Mouse (Mus musculus) cerebellum, adult 11 months (tissue): ENCODE measurements around the gene Kcnma1.

Experiments used
- DNase-seq: peaks from one replicate; pipeline ENCODE4 v3.0.0; 2022

Kcnma1 gene

GRCm38 (mm10) chr14:23666420-23666819 is 347.9 kb downstream of the Kcnma1 start:
- DNase-seq: no peak

- no peak for DNase-seq
These were observed 362.6 kb downstream of the Kcnma1 start for GRCm38 (mm10) chr14:23651682-23652081.

- DNase-seq: no peak
These were observed 364.2 kb downstream of the Kcnma1 start for GRCm38 (mm10) chr14:23650126-23650525.

- no peak for DNase-seq
These were observed 368.8 kb downstream of the Kcnma1 start for GRCm38 (mm10) chr14:23645361-23646063.

- DNase-seq: no peak
These were observed 371.1 kb downstream of the Kcnma1 start for GRCm38 (mm10) chr14:23643162-23643561.

GRCm38 (mm10) chr14:23640665-23641064 is 373.6 kb downstream of the Kcnma1 start:
- DNase-seq: no peak

- no peak for DNase-seq
These were observed 376.1 kb downstream of the Kcnma1 start for GRCm38 (mm10) chr14:23638078-23638695.

GRCm38 (mm10) chr14:23635903-23636302 is 378.4 kb downstream of the Kcnma1 start:
- DNase-seq: no peak

- DNase-seq: no peak
These were observed 381.2 kb downstream of the Kcnma1 start for GRCm38 (mm10) chr14:23633011-23633595.

- no peak for DNase-seq
These were observed 387.4 kb downstream of the Kcnma1 start for GRCm38 (mm10) chr14:23626925-23627324.

GRCm38 (mm10) chr14:23626114-23626513 is 388.2 kb downstream of the Kcnma1 start:
- no peak for DNase-seq

- DNase-seq: no peak
These were observed 388.9 kb downstream of the Kcnma1 start for GRCm38 (mm10) chr14:23625436-23625835.

GRCm38 (mm10) chr14:23624455-23624854 is 389.8 kb downstream of the Kcnma1 start:
- no peak for DNase-seq

GRCm38 (mm10) chr14:23620685-23621084 is 393.6 kb downstream of the Kcnma1 start:
- DNase-seq: no peak

- no peak for DNase-seq
These were observed 395.3 kb downstream of the Kcnma1 start for GRCm38 (mm10) chr14:23618973-23619372.

GRCm38 (mm10) chr14:23618081-23618480 is 396.2 kb downstream of the Kcnma1 start:
- no peak for DNase-seq

- DNase-seq: no peak
These were observed 404.2 kb downstream of the Kcnma1 start for GRCm38 (mm10) chr14:23610054-23610453.

- DNase-seq: no peak
These were observed 408.6 kb downstream of the Kcnma1 start for GRCm38 (mm10) chr14:23605740-23606139.

GRCm38 (mm10) chr14:23602937-23603336 is 411.4 kb downstream of the Kcnma1 start:
- DNase-seq: no peak

GRCm38 (mm10) chr14:23602054-23602453 is 412.2 kb downstream of the Kcnma1 start:
- no peak for DNase-seq

- DNase-seq: no peak
These were observed 419.7 kb downstream of the Kcnma1 start for GRCm38 (mm10) chr14:23594629-23595028.

GRCm38 (mm10) chr14:23592826-23593447 is 421.4 kb downstream of the Kcnma1 start:
- DNase-seq: no peak

- DNase-seq: no peak
These were observed 424.4 kb downstream of the Kcnma1 start for GRCm38 (mm10) chr14:23589744-23590481.
